Mouse (Mus musculus) cerebral cortex, adult 2 months (tissue): ENCODE data around the gene Calm2.

Experiments
- WGBS: fragments of 180-500 bp; shearing (Covaris S2); methylation state at CpG from one replicate; pipeline ENCODE4 v1.1.7; 2018; 5-methylcytosine and 5-hydroxymethylcytosine counted together

Calm2 gene

GRCm38 (mm10) chr17:87446767-87447611 is at the start of gene Calm2:
Calm2 (minus strand) TSS chr17:87446935.
- under 1% methylated on average over 68 of the region's 69 CpGs for WGBS

- WGBS, result 96% methylated on average over 4 of the region's 4 CpGs
Observed at GRCm38 (mm10) chr17:87495504-87495903, 48.8 kb upstream of the Calm2 start.

- WGBS, result 94% methylated on average over 4 of the region's 4 CpGs
Observed at GRCm38 (mm10) chr17:87494310-87494709, 47.6 kb upstream of the Calm2 start.

- WGBS, result 50% methylated on average over 4 of the region's 4 CpGs
Observed at GRCm38 (mm10) chr17:87492286-87492685, 45.6 kb upstream of the Calm2 start.

GRCm38 (mm10) chr17:87490295-87490694 is 43.6 kb upstream of the Calm2 start:
- WGBS, result 76% methylated on average over 6 of the region's 6 CpGs

GRCm38 (mm10) chr17:87485751-87486150 is 39.0 kb upstream of the Calm2 start:
- WGBS, result 94% methylated on average over 5 of the region's 5 CpGs

GRCm38 (mm10) chr17:87482867-87483266 is 36.1 kb upstream of the Calm2 start:
- 92% methylated on average over 3 of the region's 3 CpGs for WGBS

- WGBS, result 37% methylated on average over 9 of the region's 9 CpGs
Observed at GRCm38 (mm10) chr17:87478569-87478968, 31.8 kb upstream of the Calm2 start.

- 47% methylated on average over 16 of the region's 16 CpGs for WGBS
Observed at GRCm38 (mm10) chr17:87477611-87478010, 30.9 kb upstream of the Calm2 start.

GRCm38 (mm10) chr17:87475356-87475755 is 28.6 kb upstream of the Calm2 start:
- 38% methylated on average over 8 of the region's 8 CpGs for WGBS

- 10% methylated on average over 7 of the region's 7 CpGs for WGBS
Observed at GRCm38 (mm10) chr17:87474501-87474795, 27.7 kb upstream of the Calm2 start.

- WGBS, result 2% methylated on average over 23 of the region's 23 CpGs
Observed at GRCm38 (mm10) chr17:87473736-87474500, 27.2 kb upstream of the Calm2 start.

GRCm38 (mm10) chr17:87473441-87473735 is 26.7 kb upstream of the Calm2 start:
- WGBS, result 12% methylated on average over 9 of the region's 9 CpGs

GRCm38 (mm10) chr17:87472879-87473278 is 26.1 kb upstream of the Calm2 start:
- 47% methylated on average over 10 of the region's 10 CpGs for WGBS

GRCm38 (mm10) chr17:87471661-87472060 is 24.9 kb upstream of the Calm2 start:
- 87% methylated on average over 6 of the region's 6 CpGs for WGBS

GRCm38 (mm10) chr17:87470797-87471196 is 24.1 kb upstream of the Calm2 start:
- WGBS, result 92% methylated on average over 8 of the region's 8 CpGs

- 79% methylated on average over 8 of the region's 8 CpGs for WGBS
Observed at GRCm38 (mm10) chr17:87470282-87470681, 23.5 kb upstream of the Calm2 start.

GRCm38 (mm10) chr17:87469428-87469827 is 22.7 kb upstream of the Calm2 start:
- 82% methylated on average over 8 of the region's 8 CpGs for WGBS

- 43% methylated on average over 5 of the region's 5 CpGs for WGBS
Observed at GRCm38 (mm10) chr17:87468616-87469015, 21.9 kb upstream of the Calm2 start.

GRCm38 (mm10) chr17:87461499-87461896 is 14.8 kb upstream of the Calm2 start:
- 26% methylated on average over 3 of the region's 3 CpGs for WGBS

- 28% methylated on average over 17 of the region's 17 CpGs for WGBS
Observed at GRCm38 (mm10) chr17:87460669-87461498, 14.1 kb upstream of the Calm2 start.
